Mouse (Mus musculus) liver, embryonic 13.5 days (tissue): ENCODE data around the gene 4930426L09Rik. TPM values are rescaled to one million over a fixed set of nuclear protein-coding genes. Genes with fewer than 3 reads are reported as not detected.

Source experiments
- ATAC-seq: fragments of 200-750 bp; cut with Nextera tagmentation; 2 replicates; pipeline ENCODE4 v1.8.0; 2017; ENCODE audit warnings: low read depth, mild to moderate bottlenecking, moderate number of reproducible peaks, moderate library complexity
- DNase-seq: peaks from one replicate; pipeline ENCODE4 v3.0.0; 2022
- H3K27ac ChIP-seq: fragments of 300-500 bp; sonication (generic); 2 replicates; pipeline ENCODE4 v1.5.1; 2015; ENCODE audit warnings: moderate library complexity, mild to moderate bottlenecking, inconsistent platforms
- H3K27me3 ChIP-seq: fragments of 300-500 bp; sonication (generic); 2 replicates; pipeline ENCODE4 v1.6.1; 2015; ENCODE audit warnings: mild to moderate bottlenecking, inconsistent platforms
- H3K36me3 ChIP-seq: fragments of 300-500 bp; sonication (generic); 2 replicates; pipeline ENCODE4 v1.6.1; 2015; ENCODE audit warnings: mild to moderate bottlenecking, inconsistent platforms
- H3K4me1 ChIP-seq: fragments of 300-500 bp; sonication (generic); replicated peaks from 2 replicates; pipeline ENCODE4 v1.6.1; 2015; ENCODE audit warnings: inconsistent platforms
- H3K4me2 ChIP-seq: fragments of 300-500 bp; sonication (generic); 2 replicates; pipeline ENCODE4 v1.6.1; 2015; ENCODE audit warnings: inconsistent platforms, mild to moderate bottlenecking, moderate library complexity
- H3K4me3 ChIP-seq: fragments of 300-500 bp; sonication (generic); replicated peaks from 2 replicates; pipeline ENCODE4 v1.5.1; 2015; ENCODE audit warnings: mild to moderate bottlenecking, inconsistent platforms
- H3K9ac ChIP-seq: fragments of 300-500 bp; sonication (generic); 2 replicates; pipeline ENCODE4 v1.6.1; 2015; ENCODE audit warnings: mild to moderate bottlenecking, inconsistent platforms
- H3K9me3 ChIP-seq: fragments of 300-500 bp; sonication (generic); replicated peaks from 2 replicates; pipeline ENCODE4 v1.6.1; 2016; ENCODE audit warnings: inconsistent platforms
- WGBS: fragments of 180-500 bp; shearing (Covaris S2); methylation state at CpG from one replicate; pipeline ENCODE4 v1.1.7; 2015; ENCODE audit not compliant: insufficient replicate concordance; 5-methylcytosine and 5-hydroxymethylcytosine counted together
- polyA plus RNA-seq: library from polyadenylated mRNA; unstranded; fragments of >200 nt; fragmentation: Nextera tagmentation; extraction: Ambion mirVana; gene quantifications from 2 replicates; pipeline ENCODE4 v1.2.1, GENCODE M21; 2015

The 4930426L09Rik gene
- 0.17 and 0.22 TPM in 2 replicates for polyA plus RNA-seq

DNA sequence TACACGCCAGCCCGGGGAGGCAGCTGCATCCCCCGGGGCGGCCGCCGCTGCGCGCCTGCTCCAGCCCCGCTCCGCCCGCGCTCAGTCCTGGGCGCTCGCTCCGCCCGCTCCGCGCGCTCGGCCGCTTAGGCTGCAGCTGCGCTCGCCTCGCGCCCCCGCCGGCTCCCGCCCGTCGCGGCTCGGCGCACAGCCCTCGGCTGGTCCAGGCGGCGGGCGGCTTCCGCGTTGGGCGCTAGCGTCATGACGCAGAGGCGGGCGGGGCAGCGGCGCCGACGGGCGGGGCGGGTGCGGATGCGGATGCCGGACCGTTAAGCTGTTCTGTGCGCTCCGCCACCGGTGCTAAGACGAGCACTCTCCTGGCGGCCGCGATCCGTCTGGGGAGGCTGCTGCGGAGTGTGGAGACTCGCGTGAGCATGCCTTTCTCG is at the start of gene 4930426L09Rik, which contains the start of gene Pip4k2a:
Gene 4930426L09Rik, plus strand, starts transcription at position 290 of the 425 bp plus-strand sequence.
Gene Pip4k2a, minus strand, starts transcription at position 73 of the 425 bp plus-strand sequence.
- no peaks in the 10 kb centered on the region for H3K27me3 ChIP-seq
- H3K4me3 ChIP-seq: peak within 1 kb of the TSS; percentile 93
- ATAC-seq: peak; percentile 96
- WGBS: under 1% methylated on average over 64 of the region's 66 CpGs
- H3K27ac ChIP-seq: peak within 1 kb of the TSS; percentile 97
- peak; percentile 89 for DNase-seq
- H3K36me3 ChIP-seq: no peaks in the 10 kb centered on the region
- peak within 1 kb of the TSS; percentile 97 for H3K9ac ChIP-seq
- no peaks in the 10 kb centered on the region for H3K9me3 ChIP-seq
- H3K4me1 ChIP-seq: peaks cover 52% of the 10 kb centered on the region
- peak within 1 kb of the TSS; percentile 92 for H3K4me2 ChIP-seq

DNA sequence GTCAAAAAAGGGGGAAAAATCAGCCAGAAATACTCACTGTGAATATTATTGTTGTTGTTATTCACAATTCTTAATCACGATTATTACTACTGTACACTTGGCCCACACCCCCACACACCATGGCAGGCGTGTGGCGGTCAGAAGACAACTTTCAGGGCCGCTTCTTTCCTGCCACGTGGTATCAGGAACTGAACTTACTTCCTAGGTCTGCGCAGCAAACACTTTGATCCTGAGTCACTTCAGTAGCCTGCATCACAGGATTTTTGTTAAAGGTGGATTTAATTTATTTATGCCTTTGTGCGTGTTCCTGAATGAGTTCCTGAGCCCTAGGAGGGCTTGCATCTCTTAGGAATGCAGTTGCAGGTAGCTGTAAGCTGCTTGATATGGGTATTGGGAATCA is 49.4 kb upstream of the 4930426L09Rik start:
- Histone ChIP-seq H3K9me3 (no peaks in the 10 kb centered on the region), H3K9ac (no peak overlapping the region), H3K4me1 (peaks cover 70% of the 10 kb centered on the region), H3K27me3 (no peaks in the 10 kb centered on the region), H3K4me3 (no peak overlapping the region), H3K27ac (no peak overlapping the region), H3K36me3 (no peaks in the 10 kb centered on the region), H3K4me2 (no peak overlapping the region)
- DNase-seq (no peak), ATAC-seq (no peak)
- WGBS: 44% methylated on average over 7 of the region's 7 CpGs

DNA sequence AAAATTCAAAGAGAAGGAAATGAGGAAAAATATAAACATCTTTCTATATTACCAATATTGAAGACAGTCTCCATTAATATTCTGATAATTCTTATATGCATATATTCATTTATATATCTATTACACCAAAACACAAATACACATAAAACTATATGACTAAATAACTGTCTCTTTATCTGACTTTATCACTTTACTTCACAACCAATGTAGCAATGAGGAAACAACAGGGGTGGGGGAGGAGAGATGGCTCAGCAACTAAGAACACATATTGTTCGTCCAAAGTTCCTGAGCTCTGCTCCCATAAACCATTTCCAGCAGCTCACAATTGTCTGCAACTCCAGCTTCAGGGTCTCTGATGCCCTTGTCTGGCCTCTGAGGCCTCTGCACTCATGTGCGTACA is 47.4 kb upstream of the 4930426L09Rik start:
- no peaks in the 10 kb centered on the region for H3K36me3 ChIP-seq
- no peak for DNase-seq
- ATAC-seq: no peak
- no peak overlapping the region for H3K4me2 ChIP-seq
- no peak overlapping the region for H3K4me3 ChIP-seq
- H3K27me3 ChIP-seq: no peaks in the 10 kb centered on the region
- no peak overlapping the region for H3K27ac ChIP-seq
- H3K9ac ChIP-seq: no peak overlapping the region
- peaks cover 79% of the 10 kb centered on the region for H3K4me1 ChIP-seq
- 37% methylated on average over 2 of the region's 2 CpGs for WGBS
- H3K9me3 ChIP-seq: no peaks in the 10 kb centered on the region

DNA sequence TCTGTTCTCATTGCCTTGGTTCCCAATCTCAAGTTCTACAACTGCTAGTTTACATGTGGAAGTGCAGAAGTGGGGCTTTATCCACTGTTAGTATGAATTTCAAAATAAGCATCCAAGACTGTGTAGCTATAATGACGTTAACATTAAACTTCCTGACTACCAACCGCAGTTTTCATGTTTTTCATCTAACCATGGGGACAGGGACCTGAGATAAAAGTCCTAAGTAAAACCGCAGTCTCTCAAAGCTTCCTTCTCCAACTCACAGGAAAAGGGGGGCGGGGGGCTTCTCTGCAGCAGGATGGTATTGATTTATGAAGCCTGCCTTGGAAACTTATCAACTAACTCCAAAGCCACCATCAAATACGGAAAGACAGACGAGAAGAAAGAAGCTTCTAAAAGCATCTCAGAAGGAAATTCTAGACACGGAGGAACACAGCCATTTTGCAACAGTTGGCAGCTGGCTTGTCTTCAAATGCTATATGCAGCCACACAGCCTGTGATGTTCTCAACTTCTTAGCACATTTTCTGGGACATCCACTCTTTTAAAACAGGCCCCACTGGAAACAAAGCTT is 46.0 kb upstream of the 4930426L09Rik start:
- Histone ChIP-seq H3K4me3 (peak overlapping the region; percentile 18), H3K9ac (peak overlapping the region; percentile 41), H3K4me1 (peaks cover 86% of the 10 kb centered on the region)

DNA sequence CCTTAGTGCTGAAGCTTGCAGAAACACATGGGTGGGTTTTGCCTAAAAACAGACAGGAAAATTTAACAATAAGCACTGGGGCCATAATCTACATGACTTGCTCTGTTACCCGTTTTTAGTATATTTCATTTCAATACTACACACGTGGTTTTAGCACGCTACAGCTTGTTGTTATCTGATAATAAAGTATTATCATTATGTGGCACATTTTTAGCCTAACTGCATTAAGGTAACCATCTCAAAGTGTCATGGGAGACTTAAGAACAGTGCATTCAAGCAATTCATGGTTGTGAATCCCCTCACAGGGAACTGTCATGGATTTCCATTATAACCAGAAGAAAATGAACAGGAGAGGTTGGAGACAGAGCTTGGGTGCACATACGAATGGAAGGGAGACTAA is 43.7 kb upstream of the 4930426L09Rik start:
- Histone ChIP-seq H3K36me3 (no peaks in the 10 kb centered on the region), H3K4me3 (no peak overlapping the region), H3K4me2 (peak overlapping the region; percentile 37), H3K4me1 (peaks cover 94% of the 10 kb centered on the region), H3K27ac (peak overlapping the region; percentile 77), H3K9me3 (no peaks in the 10 kb centered on the region), H3K9ac (peak overlapping the region; percentile 52), H3K27me3 (no peaks in the 10 kb centered on the region)
- ATAC-seq: peak; percentile 61
- whole genome bisulfite sequencing: 17% methylated on average over 4 of the region's 4 CpGs
- DNase-seq: no peak

More for the DNA sequence above, 46.0 kb upstream of the 4930426L09Rik start:
- ATAC-seq: no peak
- no peaks in the 10 kb centered on the region for H3K27me3 ChIP-seq
- no peak for DNase-seq
- H3K9me3 ChIP-seq: no peaks in the 10 kb centered on the region
- no peaks in the 10 kb centered on the region for H3K36me3 ChIP-seq
- peak overlapping the region; percentile 53 for H3K4me2 ChIP-seq
- H3K27ac ChIP-seq: peak overlapping the region; percentile 77
- WGBS: 6% methylated on average over 7 of the region's 7 CpGs

DNA sequence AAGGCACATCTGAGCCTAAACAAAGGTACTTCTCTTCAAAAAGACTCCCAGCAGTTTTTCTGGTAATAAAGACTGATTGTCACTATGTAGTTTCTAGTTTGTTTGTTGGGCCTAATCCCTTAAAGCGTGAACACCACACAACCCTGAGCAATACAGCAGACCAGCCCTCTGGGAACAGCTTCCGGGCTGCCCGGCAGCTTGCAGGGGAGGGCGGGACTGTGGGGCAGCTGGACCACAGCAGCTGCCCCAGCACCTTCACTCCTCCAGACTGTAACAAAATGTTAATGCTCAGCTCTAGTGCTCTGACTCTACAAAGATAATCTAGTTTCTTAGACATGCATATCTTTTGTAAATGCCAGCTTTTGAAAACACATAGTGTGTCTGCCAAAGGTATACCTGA is 43.1 kb upstream of the 4930426L09Rik start:
- Histone ChIP-seq H3K27me3 (no peaks in the 10 kb centered on the region), H3K9me3 (no peaks in the 10 kb centered on the region), H3K9ac (peak overlapping the region; percentile 52), H3K4me2 (peak overlapping the region; percentile 37), H3K36me3 (no peaks in the 10 kb centered on the region), H3K27ac (peak overlapping the region; percentile 77), H3K4me3 (no peak overlapping the region), H3K4me1 (peaks cover 96% of the 10 kb centered on the region)
- WGBS: 14% methylated on average over 4 of the region's 4 CpGs
- no peak for DNase-seq
- peak; percentile 40; the same call in 1 of the 2 replicates for ATAC-seq

DNA sequence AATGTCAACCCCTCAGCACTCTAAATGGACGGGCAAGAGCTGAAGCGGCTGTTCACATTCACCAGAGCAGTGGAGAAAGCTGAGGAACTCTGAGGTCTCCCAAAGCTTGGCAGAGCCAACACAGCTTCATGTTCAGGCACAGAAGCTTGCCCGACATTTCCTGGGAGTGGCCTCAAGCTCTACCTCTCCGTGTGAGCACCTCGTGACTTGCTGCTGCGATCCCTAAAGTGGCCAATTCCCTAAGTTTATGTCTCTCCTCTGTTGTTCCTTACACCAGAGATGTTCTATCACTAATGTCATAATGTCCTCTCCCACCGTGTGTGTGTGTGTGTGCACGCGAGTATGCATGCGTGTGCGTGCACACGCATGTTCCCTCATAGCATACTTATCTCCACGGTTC is 42.5 kb upstream of the 4930426L09Rik start:
- DNase-seq (no peak), ATAC-seq (peak; percentile 27; the same call in 1 of the 2 replicates)
- Histone ChIP-seq H3K4me2 (peak overlapping the region; percentile 37), H3K36me3 (no peaks in the 10 kb centered on the region), H3K27ac (peak overlapping the region; percentile 77), H3K9me3 (no peaks in the 10 kb centered on the region), H3K4me1 (peaks cover 98% of the 10 kb centered on the region), H3K9ac (peak overlapping the region; percentile 52), H3K27me3 (no peaks in the 10 kb centered on the region), H3K4me3 (no peak overlapping the region)
- 50% methylated on average over 13 of the region's 13 CpGs for WGBS

DNA sequence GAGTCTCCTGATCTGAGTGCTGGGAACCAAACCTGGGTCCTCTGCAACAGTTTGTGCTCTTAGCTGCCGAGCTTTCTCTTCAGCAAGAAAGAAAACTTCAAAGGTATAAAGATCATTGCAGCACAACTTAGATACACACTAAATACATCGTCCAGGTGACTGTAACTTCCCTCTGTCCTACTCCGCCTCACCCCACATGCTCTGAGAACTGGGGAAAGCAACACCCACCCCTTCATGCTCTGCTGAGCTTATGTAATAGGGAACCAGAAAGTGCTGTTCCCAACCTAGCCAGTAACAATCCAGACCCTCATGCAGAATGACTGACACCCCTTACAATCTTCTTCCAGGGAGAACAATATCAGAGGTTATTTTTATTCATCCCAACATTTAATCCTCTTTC is 41.7 kb upstream of the 4930426L09Rik start:
- Histone ChIP-seq H3K4me3 (no peak overlapping the region), H3K9me3 (no peaks in the 10 kb centered on the region), H3K4me1 (peaks cover 93% of the 10 kb centered on the region), H3K27ac (peak overlapping the region; percentile 77), H3K36me3 (no peaks in the 10 kb centered on the region), H3K9ac (0 out of 2 replicates have a peak overlapping the region, but pooled peaks have one; percentile 7), H3K4me2 (peak overlapping the region; percentile 37; the same call in 1 of the 2 replicates), H3K27me3 (no peaks in the 10 kb centered on the region)
- ATAC-seq (no peak), DNase-seq (no peak)
- WGBS: 47% methylated on average over 3 of the region's 3 CpGs

DNA sequence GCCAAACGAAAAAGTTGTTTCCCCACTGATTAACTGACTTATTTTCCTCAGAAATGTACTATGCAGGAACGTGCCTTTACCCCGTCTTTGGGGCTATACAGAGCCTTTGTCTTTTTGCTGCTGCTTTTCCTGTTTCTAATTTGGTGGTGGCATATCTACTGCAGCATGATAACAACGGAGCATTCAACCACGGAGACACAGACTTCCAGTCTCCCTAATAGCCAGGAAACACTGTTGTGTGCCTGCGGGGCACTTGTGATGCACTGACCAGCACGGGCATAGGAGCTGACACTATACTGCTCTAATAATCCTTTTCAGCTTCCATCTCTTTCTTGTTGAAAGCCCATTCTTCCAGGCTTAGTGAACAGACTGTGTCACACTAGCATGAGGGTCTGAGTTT is 41.2 kb upstream of the 4930426L09Rik start:
- Histone ChIP-seq H3K4me3 (no peak overlapping the region), H3K36me3 (no peaks in the 10 kb centered on the region), H3K27ac (peak overlapping the region; percentile 77), H3K27me3 (no peaks in the 10 kb centered on the region), H3K9me3 (no peaks in the 10 kb centered on the region), H3K4me1 (peaks cover 94% of the 10 kb centered on the region), H3K4me2 (peak overlapping the region; percentile 37), H3K9ac (0 out of 2 replicates have a peak overlapping the region, but pooled peaks have one; percentile 19)
- DNase-seq (no peak), ATAC-seq (no peak; the same call in 1 of the 2 replicates)
- WGBS: 8% methylated on average over 7 of the region's 7 CpGs

DNA sequence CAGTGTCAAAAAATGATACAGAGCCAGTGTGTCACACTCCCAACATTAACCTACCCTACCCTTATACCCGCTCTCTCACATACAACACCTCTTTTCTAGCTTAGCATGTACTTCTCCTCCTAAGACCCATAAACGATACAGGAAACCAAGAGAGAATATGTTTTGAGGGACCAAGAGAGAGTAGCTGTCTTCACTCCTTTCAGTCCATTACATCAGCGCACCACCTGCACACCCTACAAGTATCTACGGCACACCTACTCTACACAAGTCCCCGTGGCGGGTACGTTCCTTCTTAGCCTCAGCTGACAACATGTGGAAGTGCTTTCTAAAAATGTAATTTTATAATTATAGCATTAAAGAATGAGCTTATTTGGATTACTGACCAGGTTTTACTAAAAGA is 40.7 kb upstream of the 4930426L09Rik start:
- Histone ChIP-seq H3K27ac (peak overlapping the region; percentile 77), H3K9ac (no peak overlapping the region), H3K4me3 (no peak overlapping the region), H3K4me1 (peaks cover 94% of the 10 kb centered on the region), H3K9me3 (no peaks in the 10 kb centered on the region), H3K36me3 (no peaks in the 10 kb centered on the region), H3K4me2 (no peak overlapping the region; the same call in 1 of the 2 replicates), H3K27me3 (no peaks in the 10 kb centered on the region)
- WGBS: 51% methylated on average over 7 of the region's 7 CpGs
- DNase-seq (no peak), ATAC-seq (no peak)

DNA sequence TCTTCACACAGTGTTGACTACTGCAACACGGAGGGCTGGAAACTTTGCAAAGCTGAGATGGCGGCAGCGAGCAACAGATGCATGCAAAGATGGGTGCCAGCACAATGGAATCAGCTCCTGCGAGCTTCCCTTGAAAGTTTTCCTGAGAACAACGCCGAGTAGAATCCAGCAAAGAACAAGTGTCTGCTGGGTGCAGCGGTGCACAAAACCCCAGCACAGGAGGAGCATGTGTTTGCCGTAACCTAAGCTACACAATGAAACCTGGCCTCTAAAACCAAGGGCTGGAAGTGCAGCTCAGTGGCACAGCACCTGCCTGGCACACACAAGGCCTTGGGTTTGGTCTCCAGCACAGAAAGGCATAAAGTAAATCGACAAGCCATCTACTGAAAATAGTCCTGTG is 40.1 kb upstream of the 4930426L09Rik start:
- Histone ChIP-seq H3K4me1 (peaks cover 94% of the 10 kb centered on the region), H3K9me3 (no peaks in the 10 kb centered on the region), H3K27me3 (no peaks in the 10 kb centered on the region), H3K9ac (no peak overlapping the region), H3K27ac (peak overlapping the region; percentile 35; the same call in 1 of the 2 replicates), H3K4me2 (no peak overlapping the region), H3K36me3 (no peaks in the 10 kb centered on the region), H3K4me3 (no peak overlapping the region)
- ATAC-seq: no peak
- DNase-seq: no peak
- 71% methylated on average over 9 of the region's 9 CpGs for WGBS

DNA sequence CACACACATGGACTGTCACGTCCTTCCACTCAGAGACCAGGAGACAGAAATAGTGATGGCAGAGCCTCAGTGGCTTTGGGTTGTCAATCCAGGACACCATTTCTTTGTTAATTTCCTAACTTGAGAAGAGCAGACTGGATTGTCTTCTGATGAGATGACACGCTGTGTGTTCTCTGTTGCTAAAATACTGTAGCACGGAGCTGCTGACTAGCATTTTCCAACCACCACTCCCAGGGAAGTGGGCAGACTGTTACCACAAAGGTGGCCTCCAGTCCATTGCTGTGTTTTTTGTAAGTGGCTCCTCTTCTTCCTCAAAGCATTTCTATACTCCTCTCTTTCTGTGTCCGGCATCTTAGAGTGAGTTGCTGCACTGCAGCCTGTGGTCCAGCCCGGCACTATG is 39.6 kb upstream of the 4930426L09Rik start:
- Histone ChIP-seq H3K9ac (no peak overlapping the region; the same call in 1 of the 2 replicates), H3K4me1 (peaks cover 94% of the 10 kb centered on the region), H3K4me3 (no peak overlapping the region), H3K27ac (peak overlapping the region; percentile 35), H3K27me3 (no peaks in the 10 kb centered on the region), H3K4me2 (0 out of 2 replicates have a peak overlapping the region, but pooled peaks have one; percentile 1), H3K36me3 (no peaks in the 10 kb centered on the region), H3K9me3 (no peaks in the 10 kb centered on the region)
- 61% methylated on average over 5 of the region's 5 CpGs for whole genome bisulfite sequencing
- ATAC-seq (no peak), DNase-seq (no peak)
